Mouse (Mus musculus): ENCODE measurements around the gene Kcna7. TPM values are rescaled to one million over a fixed set of nuclear protein-coding genes. Genes with fewer than 3 reads are reported as not detected.
A peak's percentile ranks its signal among the peaks of the same experiment; 100 is the strongest.
"Not testable (repeated sequence)": the region's sequence is repeated elsewhere in the genome, so short reads cannot be mapped to it uniquely, and the experiment has no call there.

The Kcna7 gene
- polyA plus RNA-seq, 1 experiment = not detected

DNA sequence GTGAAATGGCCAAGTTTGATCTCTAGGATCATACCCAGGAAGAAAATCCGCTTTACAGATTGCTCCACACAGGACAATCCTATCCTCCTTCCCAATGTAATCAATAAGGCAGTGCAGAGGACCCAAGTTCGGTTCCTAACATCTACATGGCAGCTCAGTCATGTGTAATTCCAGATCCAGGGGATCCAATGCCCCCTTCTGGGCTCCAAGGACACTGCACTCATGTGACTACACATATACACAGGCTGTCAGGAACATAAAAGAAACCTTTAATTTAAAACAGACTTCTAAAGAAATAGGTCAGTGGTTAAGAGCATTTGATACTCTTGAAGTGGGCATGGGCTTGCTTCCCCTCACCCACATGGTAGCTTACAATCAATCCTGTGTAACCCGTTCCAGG, 19.4 kb upstream of the Kcna7 start:
- DNase-seq (ENCODE audit: extremely low spot score in 1 of 2, low spot score in 1 of 2) = no peak

- DNase-seq (ENCODE audit: extremely low spot score in 1 of 2, low spot score in 1 of 2) = no peak
These were observed 10.3 kb upstream of the Kcna7 start for GRCm38 (mm10) chr7:45395129-45395541.

GRCm38 (mm10) chr7:45395578-45396336, 9.7 kb upstream of the Kcna7 start, which contains the start of gene Snrnp70:
TSS of gene Snrnp70 (minus strand) at chr7:45395742.
- DNase-seq (ENCODE audit: extremely low spot score in 1 of 2, low spot score in 1 of 2) = peak; percentile 100

GRCm38 (mm10) chr7:45396337-45396775, 9.1 kb upstream of the Kcna7 start:
- not testable (repeated sequence) for DNase-seq (ENCODE audit: extremely low spot score in 1 of 2, low spot score in 1 of 2)

DNA sequence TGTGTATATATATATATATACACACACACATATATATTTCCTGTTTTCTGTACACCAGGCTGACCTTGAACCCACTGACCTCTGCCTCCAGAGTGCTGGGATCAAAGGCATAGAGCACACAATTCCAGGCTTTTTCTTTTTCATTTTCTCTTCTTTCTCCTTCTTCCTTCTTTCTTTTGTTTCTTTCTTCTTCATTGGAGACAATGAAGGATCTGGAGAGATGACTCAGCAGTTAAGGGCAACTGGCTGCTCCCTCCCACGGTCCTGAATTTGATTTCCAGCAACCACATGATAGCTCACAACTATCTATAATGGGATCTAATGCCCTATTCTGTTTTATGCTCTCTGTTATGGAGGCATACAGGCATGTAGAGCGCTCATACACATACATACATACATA, 8.7 kb upstream of the Kcna7 start:
- no peak for DNase-seq (ENCODE audit: extremely low spot score in 1 of 2, low spot score in 1 of 2)

GRCm38 (mm10) chr7:45401521-45402085, 3.9 kb upstream of the Kcna7 start:
- no peak for DNase-seq (ENCODE audit: extremely low spot score in 1 of 2, low spot score in 1 of 2)

GRCm38 (mm10) chr7:45403532-45404261, 1.8 kb upstream of the Kcna7 start:
- peak in 1 of 2 experiments; percentile 59 for DNase-seq (ENCODE audit: extremely low spot score in 1 of 2, low spot score in 1 of 2)

- DNase-seq (ENCODE audit: extremely low spot score in 1 of 2, low spot score in 1 of 2) = no peak
These were observed 1.0 kb downstream of the Kcna7 start for GRCm38 (mm10) chr7:45406157-45407156.

DNA sequence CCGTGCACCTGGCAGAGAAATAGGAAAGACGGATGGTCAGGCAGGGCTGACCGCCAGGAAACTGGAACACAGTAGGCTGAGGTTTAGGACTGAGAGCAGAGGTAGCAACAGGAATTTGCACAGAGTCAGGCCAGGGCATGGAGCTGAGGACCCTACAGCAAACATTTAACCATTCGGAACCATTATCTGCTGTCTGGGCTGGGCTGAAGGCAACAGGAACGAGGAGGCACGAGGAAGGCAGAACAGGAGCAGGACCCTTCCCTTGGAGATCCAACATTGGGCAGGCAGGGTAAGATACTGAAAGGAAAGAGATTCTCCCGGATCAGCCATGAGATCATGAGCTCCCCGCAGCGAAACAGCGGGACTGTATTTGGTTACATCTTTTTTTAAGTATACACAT, 2.4 kb downstream of the Kcna7 start:
- DNase-seq (ENCODE audit: extremely low spot score in 1 of 2, low spot score in 1 of 2) = no peak

- no peak for DNase-seq (ENCODE audit: extremely low spot score in 1 of 2, low spot score in 1 of 2)
These were observed 2.9 kb downstream of the Kcna7 start for GRCm38 (mm10) chr7:45408351-45408750.

DNA sequence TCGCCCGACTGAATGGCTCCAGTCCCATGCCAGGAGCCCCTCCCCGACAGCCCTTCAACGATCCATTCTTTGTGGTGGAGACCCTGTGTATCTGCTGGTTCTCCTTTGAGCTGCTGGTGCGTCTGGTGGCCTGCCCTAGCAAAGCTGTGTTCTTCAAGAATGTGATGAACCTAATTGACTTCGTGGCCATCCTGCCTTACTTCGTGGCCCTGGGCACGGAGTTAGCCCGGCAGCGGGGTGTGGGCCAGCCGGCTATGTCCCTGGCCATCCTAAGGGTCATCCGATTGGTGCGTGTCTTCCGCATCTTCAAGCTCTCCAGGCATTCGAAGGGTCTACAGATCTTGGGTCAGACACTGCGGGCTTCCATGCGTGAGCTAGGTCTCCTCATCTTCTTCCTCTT, 3.5 kb downstream of the Kcna7 start:
- DNase-seq (ENCODE audit: extremely low spot score in 1 of 2, low spot score in 1 of 2) = no peak

- no peak for DNase-seq (ENCODE audit: extremely low spot score in 1 of 2, low spot score in 1 of 2)
These were observed 4.2 kb downstream of the Kcna7 start for GRCm38 (mm10) chr7:45409497-45410163.

- DNase-seq (ENCODE audit: extremely low spot score in 1 of 2, low spot score in 1 of 2) = no peak
These were observed 7.0 kb downstream of the Kcna7 start for GRCm38 (mm10) chr7:45412421-45412820.

DNA sequence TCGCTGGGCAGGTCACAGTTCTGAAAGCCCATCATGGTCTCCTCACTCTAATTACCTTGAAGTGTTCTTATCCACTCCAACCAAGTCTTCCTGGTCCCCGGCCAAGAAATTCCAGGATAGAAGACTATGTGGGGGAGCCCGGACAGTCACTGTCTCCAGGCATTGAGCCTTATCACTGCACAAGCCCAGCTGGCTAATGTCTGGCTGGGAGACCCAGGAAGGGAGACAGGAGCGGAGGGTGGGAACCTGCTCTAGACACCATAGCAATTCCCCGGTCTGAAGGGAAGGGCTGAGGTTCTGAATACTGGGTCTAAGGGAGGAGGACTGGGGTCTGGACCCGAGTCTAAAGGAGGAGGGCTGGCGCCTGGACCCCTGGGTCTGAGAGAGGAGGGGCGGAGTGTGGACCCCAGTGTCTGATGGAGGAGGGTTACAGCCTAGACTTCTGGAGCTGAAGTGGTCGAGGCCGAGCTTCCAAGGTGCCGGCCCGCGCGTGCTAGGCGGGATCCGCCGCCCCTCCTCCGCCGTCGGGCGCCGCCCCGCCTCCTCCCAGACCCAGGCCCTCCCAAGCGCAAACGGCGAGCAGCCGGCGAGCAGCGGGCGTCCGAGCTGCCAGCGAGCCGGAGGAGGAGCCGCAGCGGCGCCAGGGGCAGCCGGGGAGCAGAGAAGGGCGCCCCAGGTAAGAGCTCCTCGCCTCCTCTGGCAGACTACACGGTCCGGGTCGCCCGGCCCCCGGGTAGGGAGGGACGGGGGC, 7.8 kb downstream of the Kcna7 start, which contains the start of gene Ntf5:
Ntf5 (plus strand) TSS at position 583 of the 751 bp plus-strand sequence.
- no peak for DNase-seq (ENCODE audit: extremely low spot score in 1 of 2, low spot score in 1 of 2)

DNA sequence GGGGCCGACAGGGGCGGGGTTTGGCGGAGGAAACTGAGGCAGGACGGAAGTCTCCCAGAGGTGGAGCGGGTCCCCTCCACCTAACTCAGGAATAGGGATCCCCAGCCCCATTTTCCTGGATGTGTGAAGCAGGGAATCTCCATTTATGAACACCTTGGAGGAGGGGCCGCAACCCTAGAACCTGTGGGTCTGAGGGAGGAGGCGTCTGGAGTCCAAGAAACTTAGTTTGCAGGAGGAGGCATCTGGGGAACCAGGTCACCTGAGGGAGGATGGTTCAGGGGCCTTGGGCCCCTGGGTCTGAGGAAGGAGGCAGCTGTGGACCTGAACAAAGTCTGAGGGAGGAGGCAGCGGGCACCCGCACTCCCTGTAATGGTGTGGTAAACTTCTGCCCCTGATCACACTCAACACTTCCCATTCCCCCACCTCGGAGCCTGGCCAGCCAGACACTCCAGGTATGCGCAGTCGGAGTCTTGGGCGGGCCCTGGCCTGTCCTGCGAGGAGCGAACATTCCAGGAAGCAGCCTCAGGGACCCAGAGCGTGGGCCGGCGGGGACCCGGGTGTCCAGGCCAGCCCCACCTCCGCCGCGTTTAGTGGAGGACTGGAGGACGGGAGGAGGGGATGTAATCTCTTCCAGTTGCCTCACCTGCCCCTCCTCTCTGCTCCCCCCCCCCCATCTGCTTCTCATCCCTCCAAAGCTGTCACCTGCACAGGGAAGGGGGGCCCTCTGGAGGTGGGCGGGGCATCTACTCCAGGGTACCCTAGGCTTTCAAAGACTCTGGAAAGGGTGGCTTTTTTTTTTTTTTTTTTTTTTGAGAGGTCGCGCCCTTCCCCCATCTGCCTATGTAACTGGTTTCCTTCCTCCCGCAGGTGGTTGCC, 8.6 kb downstream of the Kcna7 start:
- DNase-seq (ENCODE audit: extremely low spot score in 1 of 2, low spot score in 1 of 2) = no peak

GRCm38 (mm10) chr7:45414740-45415224, 9.3 kb downstream of the Kcna7 start:
- no peak for DNase-seq (ENCODE audit: extremely low spot score in 1 of 2, low spot score in 1 of 2)

DNA sequence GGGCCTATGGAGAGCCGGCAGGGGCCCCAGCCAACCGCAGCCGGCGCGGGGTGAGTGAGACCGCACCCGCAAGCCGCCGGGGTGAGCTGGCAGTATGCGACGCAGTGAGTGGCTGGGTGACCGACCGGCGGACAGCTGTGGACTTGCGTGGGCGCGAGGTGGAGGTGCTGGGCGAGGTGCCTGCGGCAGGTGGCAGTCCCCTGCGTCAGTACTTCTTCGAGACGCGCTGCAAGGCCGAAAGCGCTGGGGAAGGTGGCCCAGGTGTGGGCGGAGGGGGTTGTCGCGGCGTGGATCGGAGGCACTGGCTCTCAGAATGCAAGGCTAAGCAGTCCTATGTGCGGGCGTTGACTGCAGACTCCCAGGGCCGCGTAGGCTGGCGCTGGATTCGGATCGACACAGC, 10.2 kb downstream of the Kcna7 start:
- peak in 1 of 2 experiments; percentile 54 for DNase-seq (ENCODE audit: extremely low spot score in 1 of 2, low spot score in 1 of 2)

DNA sequence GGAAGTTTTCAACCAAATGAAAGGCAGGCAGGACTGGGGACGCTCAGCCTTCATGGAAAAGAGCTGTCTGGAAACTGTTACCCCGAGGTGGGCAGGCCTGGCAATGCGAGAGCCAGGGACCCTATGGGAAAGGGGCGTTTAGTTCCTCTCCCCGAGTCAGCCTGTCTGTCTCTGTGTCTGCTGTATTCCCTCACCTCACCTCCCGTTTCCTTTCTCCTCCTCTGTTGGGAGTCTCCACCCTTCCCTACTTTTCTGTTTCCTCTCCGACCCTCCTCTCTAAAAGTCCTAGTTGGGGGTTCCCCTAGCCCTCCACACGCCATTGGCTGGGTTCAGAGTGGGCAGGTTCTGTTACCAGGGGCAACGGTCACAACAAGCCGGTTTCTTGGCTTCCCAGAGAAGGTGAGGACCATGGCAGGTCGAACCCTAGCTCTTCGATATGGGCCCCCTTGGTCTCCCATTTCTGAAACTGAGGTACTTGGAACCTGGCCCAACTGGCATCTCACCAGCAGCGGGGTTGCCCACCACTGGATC, 12.6 kb downstream of the Kcna7 start:
- no peak for DNase-seq (ENCODE audit: extremely low spot score in 1 of 2, low spot score in 1 of 2)

Data from frontal cortex, adult 2 months (tissue).